Mouse (Mus musculus): ENCODE measurements around the gene Isg20.

- TF ChIP-seq CTCF (IDR thresholded peaks at IDR 0.05; ENCODE audit: low read depth): no peak
- no peak; the same call in 1 of the 2 replicates for TF ChIP-seq EP300 (IDR thresholded peaks at IDR 0.05; ENCODE audit: low read depth)
Observed at GRCm38 (mm10) chr7:78942544-78942943, 29.3 kb downstream of the Isg20 start.
